Mouse (Mus musculus) midbrain, embryonic 16.5 days (tissue): Measurements from ENCODE around the gene Fbxo7. TPM values are rescaled to one million over a fixed set of nuclear protein-coding genes. Genes with fewer than 3 reads are reported as not detected.
"Not testable (repeated sequence)": the region's sequence is repeated elsewhere in the genome, so short reads cannot be mapped to it uniquely, and the experiment has no call there.

Source experiments
- ATAC-seq: fragments of 200-750 bp; cut with Nextera tagmentation; 2 replicates; pipeline ENCODE4 v1.8.0; 2017; ENCODE audit warnings: moderate TSS enrichment
- H3K27ac ChIP-seq: fragments of 300-500 bp; sonication (generic); 2 replicates; pipeline ENCODE4 v1.5.1; 2014; ENCODE audit warnings: mild to moderate bottlenecking, low read length, mixed read lengths
- H3K27me3 ChIP-seq: fragments of 300-500 bp; sonication (generic); 2 replicates; pipeline ENCODE4 v1.6.1; 2014; ENCODE audit warnings: low read depth, low read length, mixed read lengths; ENCODE audit not compliant: control insufficient read depth, insufficient read depth
- H3K36me3 ChIP-seq: fragments of 300-500 bp; sonication (generic); 2 replicates; pipeline ENCODE4 v1.6.1; 2014; ENCODE audit warnings: mild to moderate bottlenecking, low read length, moderate library complexity, mixed read lengths; ENCODE audit not compliant: control insufficient read depth, insufficient read depth
- H3K4me1 ChIP-seq: fragments of 300-500 bp; sonication (generic); 2 replicates; pipeline ENCODE4 v1.6.1; 2014; ENCODE audit warnings: mild to moderate bottlenecking, low read length, mixed read lengths; ENCODE audit not compliant: control insufficient read depth, insufficient read depth
- H3K4me2 ChIP-seq: fragments of 300-500 bp; sonication (generic); 2 replicates; pipeline ENCODE4 v1.6.1; 2014; ENCODE audit warnings: mild to moderate bottlenecking, low read length, mixed read lengths
- H3K4me3 ChIP-seq: fragments of 300-500 bp; sonication (generic); 2 replicates; pipeline ENCODE4 v1.5.1; 2014; ENCODE audit warnings: low read depth, mild to moderate bottlenecking, low read length, moderate library complexity, mixed read lengths
- H3K9ac ChIP-seq: fragments of 300-500 bp; sonication (generic); 2 replicates; pipeline ENCODE4 v1.6.1; 2014; ENCODE audit warnings: low read depth, low read length, mixed read lengths
- H3K9me3 ChIP-seq: fragments of 300-500 bp; sonication (generic); replicated peaks from 2 replicates; pipeline ENCODE4 v1.6.1; 2014; ENCODE audit warnings: mild to moderate bottlenecking, low read length, mixed read lengths; ENCODE audit not compliant: control insufficient read depth, poor library complexity, severe bottlenecking
- whole genome bisulfite sequencing: fragments of 180-500 bp; shearing (Covaris S2); extraction: QIAGEN DNeasy Blood & Tissue Kit; methylation state at CpG from one replicate; pipeline ENCODE4 v1.1.7; 2014; 5-methylcytosine and 5-hydroxymethylcytosine counted together
- polyA plus RNA-seq: library from polyadenylated mRNA; unstranded; fragments of >200 nt; fragmentation: Nextera tagmentation; extraction: Ambion mirVana; gene quantifications from 2 replicates; pipeline ENCODE4 v1.2.1, GENCODE M21; 2015

The Fbxo7 gene
- polyA plus RNA-seq, 1 experiment from 2014 or later = 21.6 TPM

- WGBS = 100% methylated on average over 1 of the region's 1 CpGs
- not testable (repeated sequence) for H3K27ac ChIP-seq, H3K9me3 ChIP-seq, ATAC-seq, H3K4me1 ChIP-seq, H3K4me2 ChIP-seq, H3K27me3 ChIP-seq, H3K4me3 ChIP-seq, H3K9ac ChIP-seq, H3K36me3 ChIP-seq
These were observed 5.0 kb downstream of the Fbxo7 start for GRCm38 (mm10) chr10:86026807-86027206.

GRCm38 (mm10) chr10:86030743-86031142 is 9.0 kb downstream of the Fbxo7 start:
- 94% methylated on average over 7 of the region's 7 CpGs for WGBS
- no peak for ATAC-seq
- H3K36me3 ChIP-seq = no peaks in the 10 kb centered on the region
- H3K9me3 ChIP-seq = no peaks in the 10 kb centered on the region
- no peaks in the 10 kb centered on the region for H3K4me1 ChIP-seq
- no peak overlapping the region for H3K27ac ChIP-seq
- H3K9ac ChIP-seq = no peak overlapping the region
- H3K4me3 ChIP-seq = no peak overlapping the region
- H3K27me3 ChIP-seq = no peaks in the 10 kb centered on the region
- H3K4me2 ChIP-seq = no peak overlapping the region

GRCm38 (mm10) chr10:86032517-86032916 is 10.7 kb downstream of the Fbxo7 start:
- 78% methylated on average over 3 of the region's 3 CpGs for WGBS
- H3K4me3 ChIP-seq = no peak overlapping the region
- H3K4me2 ChIP-seq = no peak overlapping the region
- no peaks in the 10 kb centered on the region for H3K4me1 ChIP-seq
- no peak overlapping the region for H3K9ac ChIP-seq
- H3K27ac ChIP-seq = 0 out of 2 replicates have a peak overlapping the region, but pooled peaks have one; percentile 11
- no peak; the same call in 1 of the 2 replicates for ATAC-seq
- H3K27me3 ChIP-seq = no peaks in the 10 kb centered on the region
- no peaks in the 10 kb centered on the region for H3K9me3 ChIP-seq
- no peaks in the 10 kb centered on the region for H3K36me3 ChIP-seq

GRCm38 (mm10) chr10:86034007-86034728 is 12.4 kb downstream of the Fbxo7 start:
- Histone ChIP-seq H3K9ac (no peak overlapping the region), H3K4me3 (no peak overlapping the region), H3K9me3 (no peaks in the 10 kb centered on the region), H3K4me2 (no peak overlapping the region), H3K27ac (no peak overlapping the region), H3K36me3 (no peaks in the 10 kb centered on the region), H3K4me1 (no peaks in the 10 kb centered on the region), H3K27me3 (no peaks in the 10 kb centered on the region)
- no peak for ATAC-seq
- 97% methylated on average over 2 of the region's 2 CpGs for WGBS

GRCm38 (mm10) chr10:86043651-86044050 is 21.9 kb downstream of the Fbxo7 start:
- no peak for ATAC-seq
- no peak overlapping the region for H3K4me3 ChIP-seq
- no peak overlapping the region for H3K9ac ChIP-seq
- H3K4me1 ChIP-seq = no peaks in the 10 kb centered on the region
- 74% methylated on average over 4 of the region's 4 CpGs for WGBS
- no peaks in the 10 kb centered on the region for H3K36me3 ChIP-seq
- no peak overlapping the region for H3K4me2 ChIP-seq
- H3K9me3 ChIP-seq = no peaks in the 10 kb centered on the region
- no peak overlapping the region for H3K27ac ChIP-seq
- no peaks in the 10 kb centered on the region for H3K27me3 ChIP-seq

GRCm38 (mm10) chr10:86044066-86044465 is 22.3 kb downstream of the Fbxo7 start:
- Histone ChIP-seq H3K4me2 (no peak overlapping the region), H3K27ac (no peak overlapping the region), H3K36me3 (no peaks in the 10 kb centered on the region), H3K4me1 (no peaks in the 10 kb centered on the region), H3K27me3 (no peaks in the 10 kb centered on the region), H3K4me3 (no peak overlapping the region), H3K9me3 (no peaks in the 10 kb centered on the region), H3K9ac (no peak overlapping the region)
- 74% methylated on average over 8 of the region's 8 CpGs for WGBS
- ATAC-seq = no peak

- no peak overlapping the region for H3K4me3 ChIP-seq
- no peaks in the 10 kb centered on the region for H3K4me1 ChIP-seq
- no peak overlapping the region for H3K9ac ChIP-seq
- H3K27me3 ChIP-seq = no peaks in the 10 kb centered on the region
- no peak for ATAC-seq
- no peak overlapping the region for H3K4me2 ChIP-seq
- H3K9me3 ChIP-seq = no peaks in the 10 kb centered on the region
- 100% methylated on average over 1 of the region's 1 CpGs for WGBS
- H3K36me3 ChIP-seq = no peaks in the 10 kb centered on the region; the same call in 1 of the 2 replicates
- H3K27ac ChIP-seq = no peak overlapping the region
These were observed 24.6 kb downstream of the Fbxo7 start for GRCm38 (mm10) chr10:86046371-86046770.

GRCm38 (mm10) chr10:86047786-86048185 is 26.0 kb downstream of the Fbxo7 start:
- H3K27ac ChIP-seq = no peak overlapping the region
- 90% methylated on average over 9 of the region's 9 CpGs for WGBS

GRCm38 (mm10) chr10:86050522-86050921 is 28.8 kb downstream of the Fbxo7 start:
- Histone ChIP-seq H3K27ac (no peak overlapping the region), H3K4me3 (no peak overlapping the region), H3K4me2 (no peak overlapping the region), H3K36me3 (peaks cover 7% of the 10 kb centered on the region), H3K4me1 (no peaks in the 10 kb centered on the region), H3K27me3 (no peaks in the 10 kb centered on the region), H3K9me3 (no peaks in the 10 kb centered on the region), H3K9ac (no peak overlapping the region)
- 83% methylated on average over 2 of the region's 2 CpGs for WGBS
- ATAC-seq = no peak

More at GRCm38 (mm10) chr10:86047786-86048185, 26.0 kb downstream of the Fbxo7 start:
- no peaks in the 10 kb centered on the region for H3K27me3 ChIP-seq
- H3K9me3 ChIP-seq = no peaks in the 10 kb centered on the region
- no peaks in the 10 kb centered on the region for H3K4me1 ChIP-seq
- no peak for ATAC-seq
- no peaks in the 10 kb centered on the region; the same call in 1 of the 2 replicates for H3K36me3 ChIP-seq
- H3K4me2 ChIP-seq = no peak overlapping the region
- no peak overlapping the region for H3K9ac ChIP-seq
- H3K4me3 ChIP-seq = no peak overlapping the region
